Comparison of ENCODE assay signal across 10 mouse cellular contexts in the genomic region with DNA sequence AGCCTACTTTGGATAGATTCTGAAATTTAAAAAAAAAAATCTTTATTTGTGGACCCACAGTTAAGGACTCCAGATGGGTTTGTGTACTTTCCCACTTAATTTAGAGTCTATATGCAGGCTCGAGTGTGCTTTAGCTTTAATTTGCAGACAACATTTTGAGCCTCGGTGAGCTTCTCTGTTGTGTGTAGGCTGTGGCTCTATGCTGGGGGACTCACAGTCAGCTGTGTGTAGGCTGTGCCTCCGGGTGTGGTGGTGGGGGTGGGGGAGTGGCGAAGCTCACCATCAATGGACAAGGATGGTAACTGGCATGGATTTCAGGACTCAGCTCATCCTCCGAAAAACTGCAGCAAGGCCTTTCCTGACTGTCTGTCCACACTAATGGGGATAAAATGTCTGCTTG.
"Had no signal": no experiment of that assay in that cellular context is flagged by ENCODE, and none has a peak within 500 bp of the region (broad histone marks: within the 10 kb centered on the region; RNA-seq: fewer than 3 reads in every experiment).

No protein-coding gene starts in this region.

- ATAC-seq: intestine, embryonic 16.5 days; liver, postnatal 0 days; midbrain, embryonic 15.5 days had no signal

- DNase-seq: kidney, adult 2 months; kidney, postnatal 14 days; layer of hippocampus, postnatal 36 days; liver; liver, embryonic 13.5 days; liver, postnatal 0 days; lung, postnatal 14 days; thymus, postnatal 4 days had no signal
